Mouse (Mus musculus): ENCODE results near the gene Magi1.

Gene Magi1

DNA sequence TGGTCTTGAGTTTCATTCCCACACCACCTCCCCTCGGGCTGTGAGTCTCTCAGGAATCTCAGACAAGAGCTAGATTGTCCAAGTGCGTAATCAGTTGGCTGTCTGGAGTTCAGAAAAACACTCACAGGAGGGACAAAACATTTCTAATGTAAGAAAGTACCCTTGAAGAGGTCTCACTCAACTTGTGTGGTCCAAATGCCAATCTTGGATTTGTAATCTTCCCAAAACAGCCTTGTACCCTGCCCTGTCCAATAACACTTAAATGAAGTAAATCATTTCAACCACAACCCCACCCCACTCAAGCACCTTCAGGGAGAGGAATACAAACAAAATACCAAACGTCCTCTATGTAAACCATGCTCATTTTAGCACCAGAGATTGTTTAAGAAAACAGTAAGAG, 82.8 kb downstream of the Magi1 start:
- no peak for DNase-seq

DNA sequence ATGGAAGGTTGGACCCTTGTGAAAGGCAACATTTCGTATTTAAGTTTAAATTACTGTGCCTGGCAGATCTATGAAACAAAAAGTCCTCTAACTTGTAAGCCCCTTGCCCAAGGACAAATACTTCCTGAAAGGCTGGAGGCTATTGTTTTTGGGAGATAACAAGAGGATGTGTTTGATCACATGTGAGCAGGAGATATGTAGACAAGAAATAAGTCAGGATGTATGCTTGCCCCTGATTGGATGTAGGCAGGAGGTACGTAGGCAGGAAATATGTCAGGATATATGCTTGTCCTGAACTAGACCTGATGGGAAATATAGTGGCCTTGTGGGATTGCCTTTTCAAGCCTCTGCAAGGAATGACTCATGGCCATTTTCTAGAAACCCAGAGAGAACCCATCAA, 84.0 kb downstream of the Magi1 start:
- no peak for DNase-seq

DNA sequence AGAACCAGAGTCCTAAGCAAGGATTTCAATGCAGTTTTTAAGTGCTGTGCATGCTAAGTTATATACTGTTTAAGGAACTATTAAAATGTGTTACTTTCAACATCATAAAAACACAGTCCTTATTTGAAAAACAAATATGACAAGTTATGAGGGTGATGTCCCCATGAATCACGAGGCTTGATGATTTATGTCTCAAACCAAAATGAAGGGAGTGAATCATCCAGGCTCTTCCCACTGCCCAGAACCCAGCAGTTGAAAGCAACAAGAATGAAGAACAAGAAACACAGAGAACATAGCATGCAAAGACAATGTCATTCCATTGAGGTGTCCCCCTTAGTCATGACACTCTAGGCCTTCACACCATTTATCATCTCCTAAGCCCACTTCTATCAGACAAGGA, 85.9 kb downstream of the Magi1 start:
- no peak for DNase-seq

DNA sequence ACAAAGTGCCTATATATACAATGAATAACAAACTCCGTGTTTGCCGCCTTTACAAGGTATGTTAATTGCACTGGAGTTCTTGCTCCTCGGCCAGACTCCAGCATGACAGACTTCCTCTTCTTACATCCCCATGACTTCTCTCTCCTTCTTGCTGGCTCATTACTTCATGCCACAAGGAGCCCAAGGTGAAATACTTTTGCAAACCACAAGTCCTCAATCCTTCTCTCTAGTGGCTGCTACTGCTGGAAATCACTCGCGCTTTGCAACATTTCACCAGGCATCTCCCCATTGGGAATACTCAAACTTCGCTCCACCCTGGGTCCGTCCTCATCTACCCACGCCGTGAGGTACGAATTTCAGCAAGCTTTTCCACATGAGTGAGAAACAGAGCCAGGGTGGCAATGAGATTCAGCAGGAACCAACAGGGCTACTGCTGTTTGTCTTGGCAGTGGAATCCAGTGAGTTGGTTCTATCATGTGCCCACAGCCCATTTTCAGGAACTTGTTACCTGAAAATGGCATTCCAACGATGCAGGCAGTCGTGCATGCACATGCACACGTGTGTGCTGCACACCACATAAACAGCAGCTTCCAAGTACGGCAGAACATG, 88.3 kb downstream of the Magi1 start:
- DNase-seq: peak; percentile 25

DNA sequence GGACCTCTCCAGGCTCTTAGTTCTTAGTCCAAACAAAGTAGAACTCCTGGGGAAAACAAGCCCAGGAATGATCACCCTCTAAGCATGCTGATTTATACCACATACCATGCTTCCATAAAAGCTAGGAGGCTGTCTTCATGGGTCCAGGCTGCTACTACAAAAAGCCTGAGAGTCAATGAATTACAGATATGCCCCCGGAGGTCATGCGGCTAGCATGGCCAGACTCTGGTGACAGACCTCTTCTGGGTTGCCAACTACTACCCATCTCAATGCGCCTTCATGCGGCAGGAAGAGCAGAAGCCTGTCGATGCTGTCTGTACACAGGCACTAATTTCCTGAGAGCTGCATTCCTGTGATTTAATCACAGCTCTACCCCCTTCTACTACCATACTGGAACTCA, 92.9 kb downstream of the Magi1 start:
- DNase-seq: peak; percentile 44

DNA sequence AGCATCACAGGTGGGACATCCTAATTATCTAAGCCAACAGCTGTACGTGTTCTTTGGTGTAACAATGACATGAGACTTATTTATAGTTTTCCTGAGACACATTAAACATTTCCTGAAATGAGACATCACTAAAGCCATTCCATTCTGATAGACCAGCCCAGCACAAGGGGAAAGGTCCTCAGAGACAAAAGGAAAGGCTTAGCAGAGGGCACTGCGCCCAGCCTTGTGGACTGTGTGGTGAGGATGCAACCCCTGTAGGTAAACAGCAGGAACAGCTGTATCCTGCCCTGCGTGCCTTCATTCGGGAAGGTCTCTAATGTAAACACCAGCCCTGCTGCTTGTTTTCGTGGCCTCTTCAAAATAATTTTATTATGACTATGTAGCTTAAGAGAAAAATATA, 94.3 kb downstream of the Magi1 start:
- DNase-seq: no peak

DNA sequence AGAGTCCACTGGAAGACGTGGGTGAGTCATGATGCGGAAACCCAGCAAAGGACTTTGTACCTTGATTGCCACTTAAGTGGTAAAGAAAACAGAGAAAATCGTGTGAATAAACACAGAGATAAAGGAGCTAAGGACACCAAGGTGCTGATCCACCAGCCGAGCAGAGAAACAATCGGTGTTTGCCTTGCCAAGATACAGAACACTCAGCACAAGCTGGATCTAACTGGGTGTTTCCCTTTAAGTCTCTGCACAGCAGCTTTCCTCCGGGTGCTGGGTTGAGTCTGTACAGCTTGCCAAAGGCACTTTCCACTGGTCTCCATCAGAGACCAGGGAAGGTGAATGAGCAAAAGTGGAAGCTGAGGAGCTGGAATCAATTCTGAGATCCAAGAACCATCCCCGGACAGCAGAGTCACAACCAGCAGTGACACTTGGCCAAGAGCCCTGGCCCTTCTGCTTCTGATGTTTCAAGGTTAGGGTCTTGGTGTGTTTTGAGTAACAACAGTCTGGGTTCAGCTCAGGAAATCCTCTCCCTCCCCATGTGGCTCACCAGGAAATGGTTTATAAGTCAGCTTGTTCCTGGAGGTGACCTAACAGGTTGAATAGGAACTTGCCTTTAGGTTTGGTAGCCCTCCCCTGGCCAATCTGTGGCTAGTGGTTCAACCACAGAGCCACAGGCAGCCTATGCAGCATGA, 96.9 kb downstream of the Magi1 start:
- peak; percentile 52 for DNase-seq

DNA sequence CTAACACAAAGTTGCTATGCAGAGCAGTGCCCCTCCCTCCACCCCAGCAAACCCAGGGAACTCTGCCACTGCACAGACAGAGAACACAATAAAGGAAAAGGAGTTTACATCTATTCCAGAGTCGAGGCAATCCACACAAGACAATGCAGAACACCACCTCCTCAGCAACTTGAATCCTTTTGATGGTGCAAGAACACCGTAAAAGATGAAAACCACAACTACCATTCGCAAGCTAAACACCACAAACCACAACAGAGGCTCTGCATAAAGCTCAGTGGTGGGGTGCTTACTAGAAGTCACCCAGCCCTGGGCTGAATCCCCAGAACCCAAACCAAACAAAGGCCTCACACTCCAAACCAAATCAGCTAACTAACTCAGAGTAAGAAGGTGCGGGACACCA, 99.4 kb downstream of the Magi1 start:
- DNase-seq: no peak

DNA sequence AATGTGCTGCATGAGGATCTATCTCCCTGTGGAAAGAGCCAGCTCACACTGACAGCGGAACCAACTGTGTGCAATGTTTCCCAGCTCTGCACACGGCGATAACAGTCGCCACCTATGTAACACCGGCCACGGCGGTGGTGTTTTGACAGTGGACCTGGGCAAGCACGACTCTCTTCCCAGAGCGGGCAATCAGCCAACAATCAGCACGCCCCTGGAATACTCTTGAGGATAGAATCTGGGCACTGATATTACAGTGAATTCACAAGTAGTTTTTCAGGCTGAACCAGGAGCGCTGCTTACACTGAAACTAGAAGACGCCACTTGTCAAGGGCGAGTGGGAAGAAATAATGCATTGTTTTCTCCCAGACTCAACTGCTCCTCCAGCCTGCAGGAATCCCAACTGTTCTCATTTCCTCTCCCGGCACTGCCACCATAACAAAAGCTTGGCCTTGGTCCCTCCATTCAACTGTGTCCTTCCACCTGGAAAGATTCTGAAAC, 100.3 kb downstream of the Magi1 start:
- peak; percentile 50 for DNase-seq

DNA sequence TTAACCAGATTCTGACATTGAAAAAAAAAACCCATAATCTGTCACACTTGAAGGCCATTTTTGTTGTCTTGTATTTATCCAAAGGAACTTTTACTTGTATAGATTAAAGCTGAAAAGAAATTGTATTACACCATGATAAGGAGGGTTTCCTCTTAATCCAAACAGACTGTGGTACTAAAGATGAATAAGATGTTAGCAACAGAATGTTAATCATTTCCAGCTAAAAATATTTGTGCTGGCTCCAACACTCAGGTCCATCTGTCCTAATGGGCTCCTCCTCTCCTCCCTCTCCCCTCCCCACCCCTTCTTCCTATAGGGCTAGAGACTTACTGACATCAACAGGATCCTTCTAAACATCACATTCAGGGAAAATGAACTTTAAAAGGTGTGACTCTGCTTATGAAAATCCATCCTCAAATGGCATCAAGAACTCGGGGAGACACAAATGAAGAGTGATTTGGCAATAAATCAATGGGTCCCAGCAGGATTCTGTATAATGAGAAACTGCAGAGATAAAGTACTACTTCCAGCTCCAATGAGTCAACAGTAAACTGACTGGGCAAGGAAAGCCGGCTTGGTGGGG, 102.0 kb downstream of the Magi1 start:
- DNase-seq: no peak

DNA sequence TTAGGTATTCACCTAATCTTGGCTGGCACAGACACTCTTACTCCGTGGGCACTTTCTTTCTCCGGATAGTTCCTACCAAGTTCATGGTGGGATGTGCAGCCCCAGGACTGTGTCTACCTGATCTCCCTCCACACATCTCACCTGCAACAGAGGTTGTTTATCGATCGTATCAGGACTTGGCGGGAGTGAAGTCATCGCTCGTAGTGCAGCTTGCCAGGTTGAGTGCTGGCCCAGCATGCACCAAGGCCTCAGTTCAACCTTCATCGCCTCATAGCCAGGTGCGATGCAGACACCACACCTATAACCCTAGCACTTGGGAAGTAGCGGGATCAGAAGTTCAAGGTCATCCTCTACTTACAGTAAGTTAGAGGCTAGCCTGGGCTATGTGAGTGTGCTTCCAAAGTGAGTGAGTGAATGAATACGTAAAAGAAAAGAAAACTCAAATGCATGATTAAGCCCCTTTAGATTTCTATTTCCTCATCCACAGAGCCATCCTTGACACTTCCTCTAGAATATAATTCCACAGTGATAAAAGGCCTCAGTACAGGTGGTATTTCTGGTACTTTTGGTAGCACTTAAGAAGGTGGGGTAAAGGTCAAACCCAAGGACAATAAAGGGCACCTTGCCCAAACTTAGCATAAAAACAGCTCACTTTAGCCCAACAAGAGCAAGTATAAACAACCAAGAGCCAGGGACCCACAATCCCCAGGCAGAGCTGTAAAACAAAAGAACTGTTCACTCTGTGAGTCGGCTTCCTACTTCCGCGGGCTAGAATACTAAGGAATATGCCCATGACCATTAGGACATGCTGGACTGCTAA, 103.2 kb downstream of the Magi1 start:
- no peak for DNase-seq

DNA sequence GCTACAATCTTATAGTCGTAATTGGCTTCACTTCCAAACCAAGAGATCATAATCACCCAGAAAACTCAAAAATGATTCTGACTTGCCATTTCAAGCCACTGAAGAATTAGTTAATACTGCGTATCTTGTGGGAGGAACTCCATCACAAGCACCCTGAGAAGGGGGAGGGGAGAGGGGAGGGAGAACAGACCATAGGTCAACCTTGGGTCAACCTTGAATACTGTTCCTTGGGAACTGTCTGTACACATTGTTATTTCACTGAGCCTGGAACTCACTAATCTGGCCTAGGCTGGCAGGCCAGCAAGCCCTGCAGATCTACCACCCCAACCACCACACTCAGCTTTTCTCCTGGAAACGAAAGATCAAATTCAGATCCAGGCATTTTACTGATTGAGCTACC, 106.2 kb downstream of the Magi1 start:
- DNase-seq: no peak

DNA sequence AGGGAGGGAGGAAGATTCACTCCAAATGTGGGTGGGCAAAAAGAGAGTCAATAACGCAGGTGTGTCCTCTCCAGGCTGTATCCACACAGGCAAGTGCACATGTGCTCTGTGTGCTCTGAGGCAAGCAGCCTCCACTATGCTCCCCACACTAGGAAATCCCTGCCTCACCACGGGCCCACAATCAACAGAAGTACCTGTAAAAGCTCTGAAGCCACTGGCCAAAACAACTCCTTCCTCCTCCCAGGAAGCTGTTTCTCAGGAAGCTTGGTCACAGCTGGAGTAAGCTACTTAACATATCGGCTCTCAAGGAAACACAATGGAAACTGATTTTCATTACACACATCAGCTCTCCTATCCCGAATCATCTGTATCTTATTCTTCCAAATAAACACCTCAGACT, 107.0 kb downstream of the Magi1 start:
- no peak for DNase-seq

DNA sequence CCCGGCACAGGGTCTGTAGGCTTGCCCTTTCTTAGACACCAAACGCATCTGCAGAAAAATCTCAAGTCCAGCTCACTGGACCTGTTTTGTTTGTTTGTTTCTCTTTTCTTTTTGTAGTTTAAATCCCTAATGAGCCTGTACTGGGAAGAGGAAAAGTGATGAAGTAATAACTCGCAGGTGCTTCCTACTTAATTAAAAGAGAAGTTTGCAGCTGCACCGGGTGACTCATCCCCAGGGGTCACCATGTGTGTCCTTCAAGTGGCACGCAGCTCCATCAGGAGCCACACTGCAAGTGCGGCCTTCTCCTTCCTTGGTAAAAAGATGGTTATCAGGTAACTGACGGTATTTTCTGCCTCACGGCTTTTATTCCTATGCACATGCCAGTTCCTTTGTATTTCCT, 112.5 kb downstream of the Magi1 start:
- peak; percentile 44 for DNase-seq

DNA sequence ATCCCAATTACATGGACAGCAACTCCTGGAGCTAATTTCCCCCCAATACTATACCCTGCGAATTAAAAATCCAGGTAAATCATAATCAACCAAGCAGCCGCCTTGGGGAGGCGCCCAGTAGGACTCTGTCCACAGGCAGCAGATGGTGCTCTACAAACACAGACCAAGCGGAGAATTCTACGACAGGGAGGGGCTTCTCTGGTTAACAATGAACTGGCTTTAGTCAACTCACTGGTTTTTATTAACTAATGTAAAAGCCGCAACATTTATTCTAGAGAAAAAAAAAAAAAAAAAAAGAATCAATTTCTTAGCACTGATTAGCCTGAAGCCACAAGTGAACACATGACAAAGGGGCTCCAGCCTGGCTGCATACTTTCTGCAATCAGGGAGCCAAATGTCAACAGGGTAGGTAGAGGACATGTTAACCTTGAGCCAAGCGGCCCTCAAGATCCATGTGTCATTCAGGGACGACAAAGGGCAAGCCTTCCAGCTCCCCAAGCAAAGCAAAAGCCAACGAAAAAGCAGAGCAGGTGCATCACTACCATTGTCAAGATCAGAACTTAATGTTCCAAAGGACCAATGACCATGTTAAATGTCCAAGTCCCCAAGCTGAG, 114.0 kb downstream of the Magi1 start:
- DNase-seq: peak; percentile 42

DNA sequence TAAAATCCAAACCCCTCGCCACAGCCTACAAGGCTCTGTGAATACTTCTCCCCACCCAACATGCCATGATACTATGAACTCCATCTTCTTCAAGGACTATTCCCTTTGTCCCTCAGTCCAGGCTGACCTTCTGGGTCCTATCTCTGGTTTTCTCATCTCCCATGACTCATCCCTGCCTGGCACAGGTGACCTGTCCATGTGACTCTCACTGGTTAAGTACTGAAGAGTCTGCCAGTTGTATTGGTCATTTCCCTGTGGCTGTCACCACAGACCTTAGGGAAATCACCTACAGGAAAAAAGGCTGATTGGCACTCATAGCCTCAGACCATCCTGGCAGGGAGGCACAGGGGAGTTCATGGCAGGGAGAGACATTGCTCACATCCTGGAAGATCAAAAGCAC, 117.8 kb downstream of the Magi1 start:
- no peak for DNase-seq

DNA sequence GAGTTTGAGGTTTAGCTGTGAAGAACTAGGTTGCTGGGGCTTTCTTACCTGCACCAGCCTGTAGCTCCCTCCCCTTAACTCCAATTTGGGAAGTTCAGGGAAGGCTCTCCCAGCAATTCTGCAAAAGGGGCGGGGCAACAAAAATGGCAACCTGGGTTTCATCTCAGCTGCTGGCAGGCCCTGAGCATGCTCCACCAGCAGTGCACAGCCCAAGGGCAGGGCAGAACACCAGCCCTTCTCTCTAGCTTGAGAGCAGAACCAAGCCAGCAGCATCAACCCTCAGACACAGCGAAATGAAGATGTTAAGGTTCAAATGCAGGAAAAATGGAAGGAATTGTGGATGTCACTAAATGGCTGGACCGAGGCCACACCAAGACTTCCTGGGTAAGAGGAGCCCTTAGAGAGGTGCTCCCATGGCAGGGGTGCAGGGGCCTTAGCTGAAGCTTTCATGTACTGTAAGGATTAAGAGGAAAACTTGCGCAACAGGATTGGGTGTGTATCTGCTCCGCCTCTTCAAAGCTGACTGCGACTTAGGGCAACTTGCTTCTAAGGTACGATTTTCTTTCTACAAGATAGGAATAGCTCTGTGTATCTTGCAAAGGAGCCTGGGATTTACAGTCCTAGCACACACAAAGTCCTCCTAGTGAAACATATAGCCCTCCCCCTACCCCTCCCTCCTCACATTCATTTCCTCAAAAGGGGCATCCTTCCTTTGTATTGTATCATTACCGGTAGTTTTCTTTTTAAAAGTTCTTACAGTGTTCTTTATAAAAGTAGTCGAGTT, 118.8 kb downstream of the Magi1 start:
- DNase-seq: no peak

DNA sequence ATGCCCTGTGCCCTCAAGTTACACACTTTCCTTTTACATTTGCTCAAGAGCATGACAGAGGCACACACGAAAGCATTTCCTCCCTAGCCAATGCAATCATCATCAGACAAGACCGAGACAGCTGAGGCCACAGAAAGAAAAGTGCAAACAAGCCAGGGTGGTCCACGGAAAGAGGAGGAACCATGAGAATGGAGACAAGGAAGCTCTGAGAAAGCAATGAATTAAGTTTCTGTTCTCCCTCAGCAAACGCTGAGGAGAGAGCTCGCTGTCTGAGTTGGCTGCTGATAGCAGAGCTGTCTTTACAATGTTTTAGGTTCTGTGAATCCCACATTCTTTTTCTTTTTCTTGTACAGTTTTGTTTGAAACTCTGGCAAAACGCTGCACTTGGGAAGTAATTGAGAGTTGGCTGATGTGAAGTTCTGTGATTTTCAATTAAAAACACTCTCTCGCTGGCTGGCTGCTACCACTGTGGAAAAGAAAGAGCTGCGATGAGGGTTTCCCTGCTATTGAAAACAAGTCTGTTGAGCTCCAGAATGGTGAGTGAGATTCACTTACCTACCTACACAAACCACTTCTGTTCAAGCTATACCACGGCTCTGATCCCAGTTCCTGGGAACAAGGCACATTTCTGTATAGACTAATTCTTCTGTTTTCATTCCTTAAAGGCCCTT, 120.3 kb downstream of the Magi1 start:
- DNase-seq: no peak

DNA sequence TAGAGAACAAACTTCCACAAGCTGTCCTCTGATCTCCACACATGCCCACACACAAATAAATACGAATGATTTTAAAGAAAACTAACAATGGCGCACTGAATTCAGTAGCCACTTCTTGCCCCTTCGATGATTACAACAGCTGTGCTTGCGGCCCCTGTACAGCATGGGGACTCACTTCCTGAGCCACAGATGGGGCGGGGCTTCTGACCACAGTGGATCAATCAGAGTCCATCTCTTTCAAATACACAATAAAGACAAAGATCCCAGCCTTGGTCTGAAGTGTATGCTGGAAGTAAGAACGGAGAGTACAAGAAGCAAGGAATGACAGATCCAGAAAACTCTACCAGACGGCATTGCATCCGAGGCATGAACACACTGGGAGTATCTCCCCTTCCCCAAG, 120.8 kb downstream of the Magi1 start:
- DNase-seq: no peak

DNA sequence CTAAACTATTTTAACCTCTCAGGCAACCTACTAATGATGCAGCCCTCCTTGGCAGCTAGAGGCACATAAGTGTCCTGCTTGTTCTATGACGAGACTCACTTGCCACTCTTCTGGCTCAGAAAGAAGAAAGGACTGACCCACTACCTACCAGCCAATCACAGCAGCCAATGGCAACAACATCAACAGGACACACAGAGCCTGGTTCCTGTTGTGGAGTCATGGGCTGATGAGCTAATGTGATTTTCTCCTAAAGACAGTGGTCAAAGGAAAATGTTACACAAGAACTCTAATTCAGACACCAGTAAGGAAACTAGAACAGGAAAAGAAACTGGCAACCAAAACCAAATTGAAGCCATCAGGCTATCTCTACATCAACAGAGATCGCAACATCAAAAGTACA, 124.5 kb downstream of the Magi1 start:
- DNase-seq: no peak

DNA sequence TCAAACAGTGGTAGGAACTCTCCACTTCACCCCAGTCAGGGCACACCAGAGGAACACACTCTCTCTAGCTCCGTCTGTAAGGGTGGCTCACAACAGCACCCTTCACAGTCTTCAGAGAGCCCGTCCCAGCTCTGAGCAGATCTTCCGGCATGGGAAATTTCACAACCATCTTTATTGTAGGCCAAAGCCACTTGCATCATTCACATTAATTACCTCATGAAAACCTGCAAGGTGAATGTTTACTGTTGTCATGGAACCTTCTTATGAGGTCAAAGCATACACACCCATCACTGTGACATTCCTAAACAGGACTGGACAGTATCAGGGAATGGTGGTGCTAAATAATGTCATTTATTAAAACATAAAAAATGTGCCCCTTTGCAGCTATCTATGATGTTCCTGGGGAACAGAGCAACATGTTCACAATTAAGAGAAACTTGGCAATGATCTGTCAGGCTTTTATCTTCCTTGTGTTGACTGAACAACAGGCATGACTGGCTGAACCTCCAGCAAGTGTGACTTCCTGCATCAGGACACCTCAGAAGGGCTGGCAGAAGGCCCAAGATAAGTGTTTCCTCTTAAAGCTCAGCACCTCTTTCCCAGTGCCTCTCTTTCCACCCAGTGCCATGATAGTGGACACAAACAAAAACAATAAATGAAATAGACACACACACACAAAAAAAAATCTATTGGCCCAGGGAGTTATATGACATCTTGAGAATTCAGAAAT, 125.4 kb downstream of the Magi1 start:
- peak; percentile 26 for DNase-seq
